Mouse (Mus musculus) duodenum, adult 2 months (tissue): ENCODE data around the gene Katnbl1. TPM values are rescaled to one million over a fixed set of nuclear protein-coding genes. Genes with fewer than 3 reads are reported as not detected.

Experiments used
- polyA plus RNA-seq: library from polyadenylated mRNA; depleted of rRNA; stranded (reverse); fragments of >200 nt; gene quantifications from 2 replicates; pipeline ENCODE4 v1.2.3, GENCODE M21; 2012; ENCODE audit warnings: low replicate concordance; rRNA removed

The Katnbl1 gene
- 0.14 and 0.16 TPM in 2 replicates for polyA plus RNA-seq

GRCm38 (mm10) chr2:112378973-112379898 lies at the start of gene Katnbl1:
Katnbl1 (plus strand) TSS chr2:112379211.

GRCm38 (mm10) chr2:112367726-112368673 lies 11.0 kb upstream of the Katnbl1 start, which contains the start of gene Emc4:
Emc4 (minus strand) TSS chr2:112368027.

GRCm38 (mm10) chr2:112454862-112455564 lies 76.0 kb downstream of the Katnbl1 start, which contains the start of gene Emc7:
Emc7 (plus strand) TSS chr2:112454997.

Other genes starting within 250 kb of the Katnbl1 start
- not detected in 2 replicates for gene Olfr1316, start 244.2 kb upstream of the Katnbl1 start, polyA plus RNA-seq
- gene Olfr1317, start 238.9 kb upstream of the Katnbl1 start, polyA plus RNA-seq: not detected in 2 replicates
- gene Olfr1318, start 225.0 kb upstream of the Katnbl1 start, polyA plus RNA-seq: not detected in 2 replicates
- 44.5 TPM in 2 replicates for gene Lpcat4, start 139.7 kb upstream of the Katnbl1 start, polyA plus RNA-seq
- gene Nutm1, start 119.9 kb upstream of the Katnbl1 start, polyA plus RNA-seq: not detected in 2 replicates
- 27.9 and 28.0 TPM in 2 replicates for gene Nop10, start 117.3 kb upstream of the Katnbl1 start, polyA plus RNA-seq
- gene Slc12a6, start 113.4 kb upstream of the Katnbl1 start, polyA plus RNA-seq: 6.7 and 8.0 TPM in 2 replicates
- not detected in 2 replicates for gene Gm21985, start 112.9 kb upstream of the Katnbl1 start, polyA plus RNA-seq
- 42.1 and 43.8 TPM in 2 replicates for gene Emc4, start 11.2 kb upstream of the Katnbl1 start, polyA plus RNA-seq
- gene Emc7, start 75.8 kb downstream of the Katnbl1 start, polyA plus RNA-seq: 1.1 and 1.4 TPM in 2 replicates
- gene Chrm5, start 101.6 kb downstream of the Katnbl1 start, polyA plus RNA-seq: not detected in 2 replicates
- gene Aven, start 113.8 kb downstream of the Katnbl1 start, polyA plus RNA-seq: 0.39 and 1.3 TPM in 2 replicates